Mouse (Mus musculus): ENCODE data around the gene Ptpn11. TPM values are rescaled to one million over a fixed set of nuclear protein-coding genes. Genes with fewer than 3 reads are reported as not detected.

Gene Ptpn11
- polyA plus RNA-seq, 1 experiment from 2014 or later = 23.3 TPM

GRCm38 (mm10) chr5:121184375-121184774, 6.8 kb downstream of the Ptpn11 start:
- no peaks in the 10 kb centered on the region for H3K36me3 ChIP-seq (ENCODE audit: control insufficient read depth, insufficient read depth, low read length)
- DNase-seq (ENCODE audit: low spot score) (no peak), ATAC-seq (ENCODE audit: insufficient read depth, low FRiP score, low TSS enrichment) (no peak)
- H3K4me1 ChIP-seq (ENCODE audit: control insufficient read depth, insufficient read depth, low read length) = peaks cover 36% of the 10 kb centered on the region
- H3K4me2 ChIP-seq (ENCODE audit: low read depth) = no peak overlapping the region
- H3K27ac ChIP-seq (ENCODE audit: low read depth, low read length) = 0 out of 2 replicates have a peak overlapping the region, but pooled peaks have one; percentile 14
- no peak overlapping the region for H3K4me3 ChIP-seq (ENCODE audit: low read depth, low read length)
- H3K9ac ChIP-seq (ENCODE audit: low read length) = no peak overlapping the region
- 79% methylated on average over 2 of the region's 2 CpGs for WGBS
- no peaks in the 10 kb centered on the region for H3K9me3 ChIP-seq (ENCODE audit: control insufficient read depth, low read length)
- no peaks in the 10 kb centered on the region for H3K27me3 ChIP-seq (ENCODE audit: control insufficient read depth, insufficient read depth, low read length)

GRCm38 (mm10) chr5:121183269-121183668, 7.9 kb downstream of the Ptpn11 start:
- H3K4me3 ChIP-seq (ENCODE audit: low read depth, low read length) = no peak overlapping the region
- H3K4me1 ChIP-seq (ENCODE audit: control insufficient read depth, insufficient read depth, low read length) = peaks cover 30% of the 10 kb centered on the region
- 56% methylated on average over 9 of the region's 9 CpGs for WGBS
- no peak overlapping the region for H3K27ac ChIP-seq (ENCODE audit: low read depth, low read length)
- H3K36me3 ChIP-seq (ENCODE audit: control insufficient read depth, insufficient read depth, low read length) = no peaks in the 10 kb centered on the region
- no peak for DNase-seq (ENCODE audit: low spot score)
- no peak for ATAC-seq (ENCODE audit: insufficient read depth, low FRiP score, low TSS enrichment)
- no peaks in the 10 kb centered on the region for H3K27me3 ChIP-seq (ENCODE audit: control insufficient read depth, insufficient read depth, low read length)
- H3K4me2 ChIP-seq (ENCODE audit: low read depth) = no peak overlapping the region
- H3K9me3 ChIP-seq (ENCODE audit: control insufficient read depth, low read length) = no peaks in the 10 kb centered on the region
- H3K9ac ChIP-seq (ENCODE audit: low read length) = no peak overlapping the region

- ATAC-seq (ENCODE audit: insufficient read depth, low FRiP score, low TSS enrichment) (no peak), DNase-seq (ENCODE audit: low spot score) (no peak)
- no peaks in the 10 kb centered on the region for H3K27me3 ChIP-seq (ENCODE audit: control insufficient read depth, insufficient read depth, low read length)
- no peak overlapping the region for H3K4me3 ChIP-seq (ENCODE audit: low read depth, low read length)
- H3K9me3 ChIP-seq (ENCODE audit: control insufficient read depth, low read length) = no peaks in the 10 kb centered on the region
- 72% methylated on average over 9 of the region's 9 CpGs for WGBS
- no peaks in the 10 kb centered on the region for H3K36me3 ChIP-seq (ENCODE audit: control insufficient read depth, insufficient read depth, low read length)
- no peak overlapping the region for H3K27ac ChIP-seq (ENCODE audit: low read depth, low read length)
- 0 out of 2 replicates have a peak, but pooled peaks cover 6% of the 10 kb centered on the region for H3K4me1 ChIP-seq (ENCODE audit: control insufficient read depth, insufficient read depth, low read length)
- no peak overlapping the region for H3K4me2 ChIP-seq (ENCODE audit: low read depth)
- no peak overlapping the region for H3K9ac ChIP-seq (ENCODE audit: low read length)
These were observed 11.9 kb downstream of the Ptpn11 start for GRCm38 (mm10) chr5:121179077-121179857.

DNA sequence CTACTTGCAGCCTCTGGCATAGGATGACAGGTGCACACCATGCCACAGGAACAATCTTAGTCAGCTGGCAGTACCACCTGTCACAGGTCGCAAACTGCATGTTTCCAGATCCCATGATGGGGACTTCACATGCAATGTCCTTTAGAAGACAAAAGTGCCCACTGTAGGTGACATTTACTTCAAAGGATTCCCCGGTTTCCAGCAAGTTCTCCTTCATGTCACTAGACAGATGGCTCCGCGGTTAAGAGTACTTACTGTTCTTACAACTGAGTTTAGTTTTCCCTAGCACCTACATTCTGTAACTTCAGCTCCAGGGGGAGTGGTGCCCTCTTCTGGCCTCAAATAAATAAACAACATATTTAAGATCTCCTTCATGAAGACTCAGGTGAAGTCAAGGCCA, 18.4 kb downstream of the Ptpn11 start:
- Histone ChIP-seq H3K4me3 (ENCODE audit: low read depth, low read length) (no peak overlapping the region), H3K36me3 (ENCODE audit: control insufficient read depth, insufficient read depth, low read length) (no peaks in the 10 kb centered on the region; the same call in 1 of the 2 replicates), H3K27ac (ENCODE audit: low read depth, low read length) (no peak overlapping the region), H3K4me1 (ENCODE audit: control insufficient read depth, insufficient read depth, low read length) (no peaks in the 10 kb centered on the region), H3K27me3 (ENCODE audit: control insufficient read depth, insufficient read depth, low read length) (no peaks in the 10 kb centered on the region), H3K4me2 (ENCODE audit: low read depth) (no peak overlapping the region), H3K9me3 (ENCODE audit: control insufficient read depth, low read length) (no peaks in the 10 kb centered on the region), H3K9ac (ENCODE audit: low read length) (no peak overlapping the region)
- ATAC-seq (ENCODE audit: insufficient read depth, low FRiP score, low TSS enrichment) = no peak
- DNase-seq (ENCODE audit: low spot score) = no peak
- 90% methylated on average over 4 of the region's 4 CpGs for WGBS

DNA sequence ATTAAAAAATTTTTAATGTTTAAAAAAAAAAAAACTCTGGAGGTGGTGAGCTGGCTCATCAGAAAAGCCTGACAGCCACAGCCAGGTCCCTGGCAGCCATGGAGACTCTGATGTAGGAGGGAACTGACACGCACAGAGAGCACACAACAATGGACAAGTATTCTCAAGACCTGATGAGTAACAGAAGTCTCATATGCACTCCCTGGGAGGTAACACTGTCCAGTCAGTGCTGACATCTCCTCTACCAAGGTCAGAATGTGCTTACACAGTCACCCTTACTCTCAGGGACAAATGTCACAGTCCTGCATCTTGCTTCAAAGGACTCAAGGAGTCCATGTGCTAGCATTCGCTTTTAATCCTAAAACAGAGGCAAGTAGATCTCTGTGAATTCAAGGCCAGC, 21.6 kb downstream of the Ptpn11 start:
- Histone ChIP-seq H3K27me3 (ENCODE audit: control insufficient read depth, insufficient read depth, low read length) (no peaks in the 10 kb centered on the region), H3K4me2 (ENCODE audit: low read depth) (no peak overlapping the region), H3K9ac (ENCODE audit: low read length) (no peak overlapping the region), H3K36me3 (ENCODE audit: control insufficient read depth, insufficient read depth, low read length) (peaks cover 5% of the 10 kb centered on the region; the same call in 1 of the 2 replicates), H3K4me1 (ENCODE audit: control insufficient read depth, insufficient read depth, low read length) (no peaks in the 10 kb centered on the region), H3K9me3 (ENCODE audit: control insufficient read depth, low read length) (no peaks in the 10 kb centered on the region), H3K27ac (ENCODE audit: low read depth, low read length) (no peak overlapping the region), H3K4me3 (ENCODE audit: low read depth, low read length) (no peak overlapping the region)
- WGBS = 85% methylated on average over 2 of the region's 2 CpGs
- DNase-seq (ENCODE audit: low spot score) = no peak
- ATAC-seq (ENCODE audit: insufficient read depth, low FRiP score, low TSS enrichment) = no peak

- Histone ChIP-seq H3K36me3 (ENCODE audit: control insufficient read depth, insufficient read depth, low read length) (peaks cover 13% of the 10 kb centered on the region), H3K9ac (ENCODE audit: low read length) (no peak overlapping the region), H3K4me1 (ENCODE audit: control insufficient read depth, insufficient read depth, low read length) (no peaks in the 10 kb centered on the region), H3K4me3 (ENCODE audit: low read depth, low read length) (no peak overlapping the region), H3K9me3 (ENCODE audit: control insufficient read depth, low read length) (no peaks in the 10 kb centered on the region), H3K4me2 (ENCODE audit: low read depth) (no peak overlapping the region), H3K27ac (ENCODE audit: low read depth, low read length) (no peak overlapping the region), H3K27me3 (ENCODE audit: control insufficient read depth, insufficient read depth, low read length) (no peaks in the 10 kb centered on the region)
- DNase-seq (ENCODE audit: low spot score) (no peak), ATAC-seq (ENCODE audit: insufficient read depth, low FRiP score, low TSS enrichment) (no peak)
- 98% methylated on average over 6 of the region's 6 CpGs for whole genome bisulfite sequencing
These were observed 24.3 kb downstream of the Ptpn11 start for GRCm38 (mm10) chr5:121166884-121167283.

- peaks cover 15% of the 10 kb centered on the region for H3K36me3 ChIP-seq (ENCODE audit: control insufficient read depth, insufficient read depth, low read length)
- WGBS = 87% methylated on average over 7 of the region's 7 CpGs
- no peaks in the 10 kb centered on the region for H3K27me3 ChIP-seq (ENCODE audit: control insufficient read depth, insufficient read depth, low read length)
- DNase-seq (ENCODE audit: low spot score) (no peak), ATAC-seq (ENCODE audit: insufficient read depth, low FRiP score, low TSS enrichment) (no peak)
- no peak overlapping the region for H3K4me3 ChIP-seq (ENCODE audit: low read depth, low read length)
- no peaks in the 10 kb centered on the region for H3K9me3 ChIP-seq (ENCODE audit: control insufficient read depth, low read length)
- no peaks in the 10 kb centered on the region for H3K4me1 ChIP-seq (ENCODE audit: control insufficient read depth, insufficient read depth, low read length)
- H3K9ac ChIP-seq (ENCODE audit: low read length) = no peak overlapping the region
- no peak overlapping the region for H3K27ac ChIP-seq (ENCODE audit: low read depth, low read length)
- no peak overlapping the region for H3K4me2 ChIP-seq (ENCODE audit: low read depth)
These were observed 28.3 kb downstream of the Ptpn11 start for GRCm38 (mm10) chr5:121162923-121163322.

- Histone ChIP-seq H3K9ac (ENCODE audit: low read length) (no peak overlapping the region), H3K4me2 (ENCODE audit: low read depth) (no peak overlapping the region), H3K9me3 (ENCODE audit: control insufficient read depth, low read length) (no peaks in the 10 kb centered on the region), H3K4me3 (ENCODE audit: low read depth, low read length) (no peak overlapping the region), H3K27me3 (ENCODE audit: control insufficient read depth, insufficient read depth, low read length) (no peaks in the 10 kb centered on the region), H3K36me3 (ENCODE audit: control insufficient read depth, insufficient read depth, low read length) (peaks cover 17% of the 10 kb centered on the region), H3K4me1 (ENCODE audit: control insufficient read depth, insufficient read depth, low read length) (no peaks in the 10 kb centered on the region), H3K27ac (ENCODE audit: low read depth, low read length) (no peak overlapping the region)
- ATAC-seq (ENCODE audit: insufficient read depth, low FRiP score, low TSS enrichment) = no peak
- 93% methylated on average over 5 of the region's 5 CpGs for WGBS
- DNase-seq (ENCODE audit: low spot score) = no peak
These were observed 28.9 kb downstream of the Ptpn11 start for GRCm38 (mm10) chr5:121162285-121162684.

GRCm38 (mm10) chr5:121158966-121159365, 32.2 kb downstream of the Ptpn11 start:
- WGBS = 82% methylated on average over 7 of the region's 7 CpGs
- ATAC-seq (ENCODE audit: insufficient read depth, low FRiP score, low TSS enrichment) = no peak
- Histone ChIP-seq H3K4me3 (ENCODE audit: low read depth, low read length) (no peak overlapping the region), H3K9ac (ENCODE audit: low read length) (no peak overlapping the region), H3K27me3 (ENCODE audit: control insufficient read depth, insufficient read depth, low read length) (no peaks in the 10 kb centered on the region), H3K9me3 (ENCODE audit: control insufficient read depth, low read length) (no peaks in the 10 kb centered on the region), H3K36me3 (ENCODE audit: control insufficient read depth, insufficient read depth, low read length) (peaks cover 14% of the 10 kb centered on the region), H3K27ac (ENCODE audit: low read depth, low read length) (no peak overlapping the region), H3K4me2 (ENCODE audit: low read depth) (no peak overlapping the region), H3K4me1 (ENCODE audit: control insufficient read depth, insufficient read depth, low read length) (no peaks in the 10 kb centered on the region)
- DNase-seq (ENCODE audit: low spot score) = no peak

Data from neural tube, embryonic 11.5 days (tissue).